Mouse (Mus musculus): ENCODE results near the gene Tspoap1.

DNA sequence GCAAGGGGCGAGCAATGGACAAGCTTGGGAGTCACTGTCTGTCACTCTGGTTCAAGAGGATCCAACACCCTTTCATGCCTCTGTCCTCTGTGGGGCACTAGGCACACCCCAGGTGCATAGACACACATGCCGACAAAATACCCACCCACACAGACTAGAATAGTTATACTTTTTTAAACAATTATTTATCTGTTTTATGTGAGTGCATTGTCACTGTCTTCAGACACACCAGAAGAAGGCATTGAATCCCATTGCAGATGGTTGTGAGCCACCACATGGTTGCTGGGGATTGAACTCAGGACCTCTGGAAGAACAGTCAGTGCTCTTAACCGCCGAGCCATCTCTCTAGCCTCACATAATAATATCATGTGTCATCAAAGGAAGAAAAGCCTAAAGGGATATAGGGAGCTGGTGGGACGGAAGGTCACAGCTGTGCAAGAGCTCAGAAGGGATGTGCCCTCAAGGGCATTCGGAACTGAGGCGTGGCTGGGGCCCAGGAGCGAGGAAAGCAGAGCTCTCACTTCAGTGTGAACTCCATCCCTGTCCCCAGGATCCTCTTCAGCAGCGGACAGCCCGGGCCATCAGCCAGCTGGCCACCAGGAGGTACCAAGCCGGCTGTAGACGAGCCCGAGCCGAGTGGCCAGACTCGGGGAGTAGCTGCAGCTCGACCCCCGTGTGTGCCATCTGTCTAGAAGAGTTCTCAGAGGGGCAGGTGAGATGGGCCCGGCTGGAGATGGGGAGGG lies 31.3 kb upstream of the Tspoap1 start:
- TF ChIP-seq CTCF (IDR thresholded peaks at IDR 0.05; ENCODE audit: low read depth) = no peak
- TF ChIP-seq EP300 (IDR thresholded peaks at IDR 0.05; ENCODE audit: low read depth) = no peak

Measured in liver, postnatal 0 days (tissue).